Mouse (Mus musculus): ENCODE results near the gene Robo4. TPM values are rescaled to one million over a fixed set of nuclear protein-coding genes. Genes with fewer than 3 reads are reported as not detected.

The Robo4 gene
- total and polyA plus RNA-seq, 3 experiments, result not detected

- dilution Hi-C loops (cut with MboI; ENCODE audit: extremely low pct_ligation_motif_present, extremely low pct_unique_long_range_greater_than_20kb, low sequenced_read_pairs), result no loop called here
Observed at GRCm38 (mm10) chr9:37456481-37456910, 54.8 kb downstream of the Robo4 start.

GRCm38 (mm10) chr9:37457151-37457550, 55.5 kb downstream of the Robo4 start:
- H3K27ac ChIP-seq (ENCODE audit: insufficient read depth, low read depth), result no peak overlapping the region
- no peak overlapping the region for H3K4me2 ChIP-seq (ENCODE audit: insufficient read depth, low read depth, poor library complexity, severe bottlenecking)
- H3K27me3 ChIP-seq (replicated peaks), result peaks cover 43% of the 10 kb centered on the region
- no peaks in the 10 kb centered on the region for H3K36me3 ChIP-seq (replicated peaks in 1 of 2; ENCODE audit: control insufficient read depth in 1 of 2, insufficient read depth in 1 of 2, low read length in 1 of 2)
- H3K4me3 ChIP-seq (replicated peaks in 1 of 3; ENCODE audit: low read depth in 2 of 3, low read length in 2 of 3, poor library complexity in 1 of 3), result no peak overlapping the region
- in situ Hi-C loops (cut with MboI; ENCODE audit: low pct_ligation_motif_present, low pct_unique_long_range_greater_than_20kb, low sequenced_read_pairs), result no loop called here
- dilution Hi-C loops (cut with MboI; ENCODE audit: extremely low pct_ligation_motif_present, extremely low pct_unique_long_range_greater_than_20kb, low sequenced_read_pairs), result no loop called here
- TF ChIP-seq NRF1 (IDR thresholded peaks at IDR 0.05; ENCODE audit: low read depth, low read length) (no peak), RAD21 (IDR thresholded peaks at IDR 0.05; ENCODE audit: low read depth, low read length) (no peak), TBP (conservative IDR thresholded peaks at IDR 0.05; ENCODE audit: low read depth, low read length) (no peak), CHD1 (IDR thresholded peaks at IDR 0.05; ENCODE audit: low read depth, low read length) (no peak), SIN3A (IDR thresholded peaks at IDR 0.05; ENCODE audit: low read length) (no peak), RCOR1 (conservative IDR thresholded peaks at IDR 0.05; ENCODE audit: low read depth, low read length) (no peak), GABPA (IDR thresholded peaks at IDR 0.05; ENCODE audit: insufficient replicate concordance, low read depth, low read length) (no peak), ZMIZ1 (IDR thresholded peaks at IDR 0.05; ENCODE audit: low read depth, low read length) (no peak), POLR2AphosphoS2 (IDR thresholded peaks at IDR 0.05; ENCODE audit: low read depth, low read length) (no peak)
- H3K4me1 ChIP-seq (ENCODE audit: control insufficient read depth in 1 of 2, insufficient read depth in 2 of 2), result peaks cover 0 to 25% of the 10 kb centered on the region in 2 experiments; a peak in 3 of 4 replicates
- H3K9ac ChIP-seq (ENCODE audit: insufficient read depth, low read depth), result no peak overlapping the region
- no peaks in the 10 kb centered on the region for H3K79me2 ChIP-seq (replicated peaks; ENCODE audit: control insufficient read depth, extremely low read depth, insufficient read depth, poor library complexity, severe bottlenecking)
- H3K9me3 ChIP-seq (replicated peaks; ENCODE audit: low read length), result peaks cover 3% of the 10 kb centered on the region
- no peak for DNase-seq (ENCODE audit: extremely low read depth)

More at GRCm38 (mm10) chr9:37456481-37456910, 54.8 kb downstream of the Robo4 start:
- no peak for DNase-seq (ENCODE audit: extremely low read depth)
- no peak overlapping the region for H3K9ac ChIP-seq (ENCODE audit: insufficient read depth, low read depth)
- no peaks in the 10 kb centered on the region for H3K36me3 ChIP-seq (replicated peaks in 1 of 2; ENCODE audit: control insufficient read depth in 1 of 2, insufficient read depth in 1 of 2, low read length in 1 of 2)
- no peak overlapping the region for H3K27ac ChIP-seq (ENCODE audit: insufficient read depth, low read depth)
- H3K4me1 ChIP-seq (ENCODE audit: control insufficient read depth in 1 of 2, insufficient read depth in 2 of 2), result peaks cover 0 to 25% of the 10 kb centered on the region in 2 experiments; a peak in 3 of 4 replicates
- no peak overlapping the region for H3K4me3 ChIP-seq (replicated peaks in 1 of 3; ENCODE audit: low read depth in 2 of 3, low read length in 2 of 3, poor library complexity in 1 of 3)
- H3K4me2 ChIP-seq (ENCODE audit: insufficient read depth, low read depth, poor library complexity, severe bottlenecking), result no peak overlapping the region
- H3K27me3 ChIP-seq (replicated peaks), result peaks cover 39% of the 10 kb centered on the region
- no peak for TF ChIP-seq JUND (conservative IDR thresholded peaks at IDR 0.05; ENCODE audit: low read depth, low read length)
- TF ChIP-seq RAD21 (IDR thresholded peaks at IDR 0.05; ENCODE audit: low read depth, low read length), result no peak
- no peak for TF ChIP-seq UBTF (IDR thresholded peaks at IDR 0.05; ENCODE audit: low read depth, low read length)
- TF ChIP-seq CHD1 (IDR thresholded peaks at IDR 0.05; ENCODE audit: low read depth, low read length), result no peak
- no peak for TF ChIP-seq TBP (conservative IDR thresholded peaks at IDR 0.05; ENCODE audit: low read depth, low read length)
- no peak for TF ChIP-seq ELF1 (IDR thresholded peaks at IDR 0.05; ENCODE audit: low read depth, low read length)
- no peak for TF ChIP-seq NELFE (IDR thresholded peaks at IDR 0.05; ENCODE audit: low read depth, low read length)
- TF ChIP-seq E2F4 (IDR thresholded peaks at IDR 0.05; ENCODE audit: insufficient replicate concordance, low read depth, low read length), result no peak
- no peak for TF ChIP-seq TCF12 (IDR thresholded peaks at IDR 0.05; ENCODE audit: low read depth, low read length)
- no peak for TF ChIP-seq ETS1 (conservative IDR thresholded peaks at IDR 0.05; ENCODE audit: low read depth, low read length)
- no peak for TF ChIP-seq MEF2A (IDR thresholded peaks at IDR 0.05; ENCODE audit: borderline replicate concordance, low read depth, low read length)
- no peak for TF ChIP-seq IRF4 (IDR thresholded peaks at IDR 0.05; ENCODE audit: low read depth, low read length)
- TF ChIP-seq ZNF384 (IDR thresholded peaks at IDR 0.05; ENCODE audit: low read depth, low read length), result no peak
- TF ChIP-seq HCFC1 (IDR thresholded peaks at IDR 0.05; ENCODE audit: low read depth, low read length), result no peak
- TF ChIP-seq CHD2 (IDR thresholded peaks at IDR 0.05; ENCODE audit: low read length), result no peak
- TF ChIP-seq MAFK (IDR thresholded peaks at IDR 0.05; ENCODE audit: insufficient replicate concordance, low read length), result no peak
- no peak for TF ChIP-seq PAX5 (IDR thresholded peaks at IDR 0.05; ENCODE audit: low read length)
- no peak for TF ChIP-seq MAZ (IDR thresholded peaks at IDR 0.05; ENCODE audit: low read depth, low read length)
- H3K79me2 ChIP-seq (replicated peaks; ENCODE audit: control insufficient read depth, extremely low read depth, insufficient read depth, poor library complexity, severe bottlenecking), result no peaks in the 10 kb centered on the region
- in situ Hi-C loops (cut with MboI; ENCODE audit: low pct_ligation_motif_present, low pct_unique_long_range_greater_than_20kb, low sequenced_read_pairs), result no loop called here
- peaks cover 3% of the 10 kb centered on the region for H3K9me3 ChIP-seq (replicated peaks; ENCODE audit: low read length)

All from CH12.LX (cell line).